Mouse (Mus musculus): ENCODE data around the gene Slc24a4.

Slc24a4 gene

DNA sequence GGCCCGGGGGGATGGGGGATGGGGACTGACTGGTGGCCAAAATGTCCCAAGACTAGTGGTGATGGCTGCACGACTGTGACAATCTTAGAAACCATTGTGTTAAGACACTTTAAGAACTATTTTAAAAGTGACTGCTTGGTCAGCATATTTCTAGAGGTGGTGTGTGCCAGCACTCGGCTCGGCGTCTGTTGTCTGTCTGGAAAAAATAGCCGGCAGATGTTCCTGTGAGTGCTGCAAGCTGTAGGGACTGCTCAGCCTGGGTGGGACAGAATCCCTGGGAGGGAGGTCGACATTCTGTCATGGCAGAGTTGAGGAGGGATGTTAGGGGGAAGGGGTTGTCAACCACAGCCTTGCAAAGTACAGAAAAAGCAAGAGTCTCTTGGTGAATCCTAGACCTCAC is 175.3 kb downstream of the Slc24a4 start:
- CTCF ChIA-PET = no interaction called here

GRCm38 (mm10) chr12:102305069-102305836 is 176.7 kb downstream of the Slc24a4 start:
- CTCF ChIA-PET = interaction anchor here (0.6 to 1.1 kb wide), 2 partner anchors 11 to 86 kb away, joined by 3 to 4 read pairs; no protein-coding TSS in a partner anchor

DNA sequence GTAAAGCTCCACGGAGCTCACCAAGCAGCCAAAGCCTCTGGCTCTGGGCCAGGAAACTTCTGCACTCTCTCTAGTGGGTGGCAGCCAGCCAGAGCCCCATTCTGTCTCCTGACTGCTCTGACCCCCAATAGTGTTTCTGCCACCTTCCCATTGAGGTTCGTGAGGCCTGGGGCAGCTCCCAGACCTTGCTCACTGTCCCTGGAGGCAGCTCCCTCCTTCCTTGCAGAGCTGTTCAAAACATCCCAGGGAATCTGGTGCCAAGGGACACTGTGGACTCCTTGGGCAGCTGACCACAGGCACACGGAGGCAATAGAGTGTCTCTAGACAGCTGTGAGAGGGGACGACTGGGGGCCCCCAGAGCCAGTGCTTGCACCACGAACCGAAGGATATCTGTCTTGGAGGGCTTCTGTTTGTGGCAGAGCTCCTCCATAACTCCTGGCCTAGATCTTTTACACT is 179.5 kb downstream of the Slc24a4 start:
- CTCF ChIA-PET = no interaction called here

DNA sequence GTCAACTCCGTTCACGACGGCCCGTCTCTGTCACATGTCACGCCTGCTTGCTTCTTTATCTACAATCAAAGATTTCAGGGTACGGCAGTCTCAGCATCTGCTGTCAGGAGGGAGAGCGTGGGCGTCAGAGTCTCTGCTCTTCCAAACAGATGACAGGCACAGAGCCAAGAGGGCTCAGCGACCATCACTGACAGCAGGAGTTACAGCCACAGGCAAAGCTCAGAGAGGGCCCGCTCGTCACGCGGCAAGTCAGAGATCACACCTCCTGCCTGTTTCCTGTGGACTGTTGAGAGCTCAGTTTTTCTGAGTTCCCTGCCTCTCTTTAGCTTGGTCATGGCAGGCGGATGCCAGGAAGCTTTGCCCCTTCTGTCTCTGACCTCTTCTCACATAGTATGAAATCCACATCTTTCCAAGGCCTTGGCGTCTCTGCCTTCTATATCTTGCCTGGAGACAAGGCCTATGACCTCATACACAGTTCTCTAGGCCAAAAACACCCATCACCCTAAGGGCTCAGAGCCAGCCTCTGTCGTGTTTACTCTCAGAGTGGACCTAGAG is 180.0 kb downstream of the Slc24a4 start:
- CTCF ChIA-PET = interaction anchor here (0.7 kb wide), 1 partner anchor 569 kb away, joined by 3 read pairs; no protein-coding TSS in a partner anchor

DNA sequence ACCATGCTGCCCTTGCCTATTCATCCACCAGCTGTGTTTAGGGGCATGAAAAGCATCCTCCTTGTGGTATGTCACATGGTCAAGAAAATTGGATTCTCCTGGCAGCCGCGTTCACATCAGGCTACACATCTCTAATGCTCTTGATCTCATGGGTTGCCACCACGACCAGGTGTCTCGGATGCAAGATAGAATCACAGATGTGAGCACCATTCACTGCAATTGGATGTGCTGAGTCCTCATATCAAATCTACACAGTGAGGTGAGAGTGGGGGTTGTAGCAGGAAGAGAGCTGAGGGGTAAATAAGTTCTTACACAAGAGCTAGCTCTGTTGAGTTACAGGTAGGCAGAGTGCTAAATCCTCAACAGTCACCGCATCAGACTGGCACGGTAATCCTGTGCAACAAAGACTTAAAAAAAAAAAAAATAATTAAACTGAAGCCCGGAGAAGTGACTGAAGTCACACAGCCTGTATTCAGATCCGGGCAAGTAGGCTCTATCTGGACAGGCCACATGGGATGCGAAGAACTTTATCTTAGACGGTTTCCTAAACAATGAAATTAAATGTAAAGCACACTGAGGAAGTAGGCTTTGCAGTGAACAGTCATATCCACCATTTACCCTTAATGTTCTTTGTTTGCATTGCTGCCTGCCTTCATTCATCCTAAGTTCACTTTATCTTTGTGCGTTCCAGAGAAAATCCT is 180.7 kb downstream of the Slc24a4 start:
- CTCF ChIA-PET = interaction anchor here (0.7 kb wide), 1 partner anchor 568 kb away, joined by 3 read pairs; no protein-coding TSS in a partner anchor

- CTCF ChIA-PET = no interaction called here
Measured at GRCm38 (mm10) chr12:102309800-102310195, 181.3 kb downstream of the Slc24a4 start.

GRCm38 (mm10) chr12:102310261-102310660 is 181.7 kb downstream of the Slc24a4 start:
- CTCF ChIA-PET = no interaction called here

GRCm38 (mm10) chr12:102311454-102311853 is 182.9 kb downstream of the Slc24a4 start:
- CTCF ChIA-PET = no interaction called here

Data from spleen, embryonic (tissue).